Mouse (Mus musculus) embryonic facial prominence, embryonic 13.5 days (tissue): Measurements from ENCODE around the gene Thy1. TPM values are rescaled to one million over a fixed set of nuclear protein-coding genes. Genes with fewer than 3 reads are reported as not detected.

ENCODE experiments used
- polyA plus RNA-seq: library from polyadenylated mRNA; unstranded; fragments of >200 nt; fragmentation: Nextera tagmentation; extraction: Ambion mirVana; gene quantifications from 2 replicates; pipeline ENCODE4 v1.2.1, GENCODE M21; 2015

Thy1 gene
- polyA plus RNA-seq, 1 experiment from 2014 or later: 4.3 TPM

Other genes with a start within 250 kb of the Thy1 start
- gene Usp2, start 23.6 kb downstream of the Thy1 start, polyA plus RNA-seq: 14.6 and 15.2 TPM in 2 replicates
- gene Mfrp, start 58.3 kb downstream of the Thy1 start, polyA plus RNA-seq: 0.21 and 0.39 TPM in 2 replicates
- 1.5 and 2.8 TPM in 2 replicates for gene C1qtnf5, start 63.9 kb downstream of the Thy1 start, polyA plus RNA-seq
- 0.30 and 0.48 TPM in 2 replicates for gene Gm49380, start 70.1 kb downstream of the Thy1 start, polyA plus RNA-seq
- 73.3 and 80.1 TPM in 2 replicates for gene Rnf26, start 70.1 kb downstream of the Thy1 start, polyA plus RNA-seq
- 25.6 and 28.9 TPM in 2 replicates for gene Mcam, start 91.1 kb downstream of the Thy1 start, polyA plus RNA-seq
- 17.3 and 19.5 TPM in 2 replicates for gene Cbl, start 190.7 kb downstream of the Thy1 start, polyA plus RNA-seq
- not detected in 2 replicates for gene Ccdc153, start 197.3 kb downstream of the Thy1 start, polyA plus RNA-seq
- gene Pdzd3, start 208.1 kb downstream of the Thy1 start, polyA plus RNA-seq: 0.37 TPM in 1 of 2 replicates, not detected in the other
- 8.2 and 9.8 TPM in 2 replicates for gene Nlrx1, start 225.2 kb downstream of the Thy1 start, polyA plus RNA-seq
- gene Abcg4, start 245.2 kb downstream of the Thy1 start, polyA plus RNA-seq: 6.1 and 6.5 TPM in 2 replicates